Mouse (Mus musculus): ENCODE measurements around the gene Bag3.

GRCm38 (mm10) chr7:128563373-128563772 is 40.0 kb downstream of the Bag3 start:
- TF ChIP-seq CTCF (conservative IDR thresholded peaks at IDR 0.05; ENCODE audit: low read length) (peak; percentile 74), NANOG (IDR thresholded peaks at IDR 0.05; ENCODE audit: borderline replicate concordance, low read length) (no peak), POU5F1 (IDR thresholded peaks at IDR 0.05; ENCODE audit: borderline replicate concordance, low read length) (no peak)
